Mouse (Mus musculus) small intestine, adult 10 weeks (tissue): ENCODE measurements around the gene Cib2. TPM values are rescaled to one million over a fixed set of nuclear protein-coding genes. Genes with fewer than 3 reads are reported as not detected.

Experiments used
- polyA plus RNA-seq: library from polyadenylated mRNA; stranded (reverse); fragments of 350-450 nt; fragmentation: Illumina TruSeq; extraction: RNeasy Lipid Tissue Mini Kit (QIAGEN cat#74804); gene quantifications from one replicate; pipeline ENCODE4 v1.2.3, GENCODE M21; 2014; ENCODE audit warnings: low replicate concordance

Gene Cib2
- polyA plus RNA-seq, result not detected

GRCm38 (mm10) chr9:54559771-54560471, at the start of gene Cib2:
Cib2 (minus strand) TSS chr9:54560218.

GRCm38 (mm10) chr9:54586199-54587061, 26.4 kb upstream of the Cib2 start, which contains the start of gene Idh3a:
Idh3a (plus strand) TSS chr9:54586334.

GRCm38 (mm10) chr9:54538684-54539083, 21.3 kb downstream of the Cib2 start, which contains the start of gene Sh2d7:
Sh2d7 (plus strand) TSS chr9:54538984.

GRCm38 (mm10) chr9:54501453-54502110, 58.4 kb downstream of the Cib2 start, which contains the start of gene Dmxl2:
Dmxl2 (minus strand) TSS chr9:54501626.

Other genes with a start within 250 kb of the Cib2 start
- 6.5 TPM for gene Dmxl2, start 58.6 kb downstream of the Cib2 start, polyA plus RNA-seq
- gene Sh2d7, start 21.2 kb downstream of the Cib2 start, polyA plus RNA-seq, result 1.2 TPM
- gene Idh3a, start 26.1 kb upstream of the Cib2 start, polyA plus RNA-seq, result 420 TPM
- gene Acsbg1, start 101.7 kb upstream of the Cib2 start, polyA plus RNA-seq, result not detected
- 8.9 TPM for gene Dnaja4, start 138.7 kb upstream of the Cib2 start, polyA plus RNA-seq
- 64.7 TPM for gene Wdr61, start 174.3 kb upstream of the Cib2 start, polyA plus RNA-seq
- not detected for gene Crabp1, start 204.5 kb upstream of the Cib2 start, polyA plus RNA-seq